Mouse (Mus musculus): ENCODE data around the gene Slc35g1. TPM values are rescaled to one million over a fixed set of nuclear protein-coding genes. Genes with fewer than 3 reads are reported as not detected.
"Not testable (repeated sequence)": the region's sequence is repeated elsewhere in the genome, so short reads cannot be mapped to it uniquely, and the experiment has no call there.

The Slc35g1 gene
- 10 to 100 TPM; 19.6 to 37.8 (median 29.9) TPM for total RNA-seq (2022)

DNA sequence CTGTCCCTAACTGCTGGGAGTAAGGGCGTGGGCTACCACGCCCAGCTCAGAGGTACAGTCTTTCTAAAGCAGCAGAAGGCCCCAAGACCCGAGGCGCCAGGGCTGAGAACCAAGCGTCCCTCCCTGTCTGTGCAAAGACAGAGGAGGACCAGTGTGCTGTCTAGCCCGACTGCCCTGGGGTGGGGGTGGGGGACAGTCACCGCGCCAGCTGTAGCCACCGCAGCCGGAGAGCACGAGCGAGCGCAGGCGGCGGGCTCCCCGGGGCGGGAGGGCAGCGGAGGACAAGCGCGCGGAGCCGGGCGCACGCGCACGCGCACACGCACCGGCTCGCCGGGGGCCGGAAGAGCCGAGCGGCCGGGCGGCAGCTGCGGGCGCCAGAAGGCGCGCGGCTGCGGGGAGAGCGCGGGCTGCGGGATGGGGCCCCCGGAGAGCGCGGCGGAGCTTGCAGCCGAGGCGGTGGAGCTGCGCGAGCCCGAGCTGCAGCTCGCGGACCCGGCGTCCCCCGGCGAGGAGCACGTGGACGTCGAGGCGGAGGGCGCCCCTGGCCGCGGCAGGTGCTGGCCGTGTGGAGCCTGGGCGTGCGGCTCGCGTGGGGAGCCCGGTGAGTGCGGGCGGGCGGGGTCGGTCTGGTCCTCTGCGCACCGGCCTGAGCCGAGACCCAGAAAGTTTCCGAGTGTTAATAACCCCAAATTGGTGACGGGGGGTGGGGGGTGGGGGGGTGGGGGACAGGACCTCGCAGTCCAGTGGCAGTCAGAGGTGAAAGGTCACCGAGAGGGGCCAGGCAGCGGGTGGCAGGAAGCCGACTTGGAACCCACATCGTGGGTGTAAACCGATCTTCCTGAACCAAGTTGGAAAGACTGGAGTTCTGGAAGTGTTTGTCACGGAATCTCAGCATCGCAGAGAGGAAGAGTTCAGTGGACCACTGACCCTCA lies at the start of gene Slc35g1:
Slc35g1 (plus strand) TSS at position 280 of the 932 bp plus-strand sequence.
- peak; percentile 25 for DNase-seq

DNA sequence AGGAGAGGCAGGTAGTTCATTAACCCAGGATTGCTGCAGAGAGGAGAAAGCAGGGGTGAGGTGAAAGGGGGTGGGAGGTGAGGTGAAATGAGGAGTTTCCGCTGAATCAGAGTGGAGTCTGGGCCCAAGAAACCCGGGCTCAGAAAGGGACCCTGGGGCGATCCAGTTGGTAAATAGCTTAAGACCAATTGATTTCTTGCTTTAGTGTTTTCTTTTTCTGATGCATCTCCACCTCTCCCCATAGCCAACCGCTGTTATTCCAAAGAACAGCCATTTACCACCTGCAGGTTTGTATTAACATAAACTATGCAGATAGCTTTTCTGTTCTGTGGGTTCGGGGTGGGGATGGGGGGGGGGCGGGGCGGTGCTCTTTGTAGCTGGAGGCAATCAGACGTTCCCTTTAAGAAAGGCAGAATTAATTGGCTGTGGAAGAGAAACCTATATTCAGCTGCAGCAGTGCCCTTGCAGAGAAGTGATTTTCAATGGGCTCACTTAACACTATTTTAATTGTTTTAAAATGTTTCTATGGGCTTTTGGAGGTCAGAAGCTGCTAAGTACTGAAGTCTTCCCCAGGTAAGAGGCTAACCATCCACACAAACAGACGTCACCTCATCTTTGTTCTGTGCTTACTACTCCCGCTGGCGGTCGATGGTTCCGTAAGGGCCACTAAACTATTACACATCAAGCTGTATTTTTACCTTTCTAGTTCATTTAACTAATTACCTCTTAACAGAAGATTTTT lies 47.3 kb upstream of the Slc35g1 start:
- no peak for DNase-seq

DNA sequence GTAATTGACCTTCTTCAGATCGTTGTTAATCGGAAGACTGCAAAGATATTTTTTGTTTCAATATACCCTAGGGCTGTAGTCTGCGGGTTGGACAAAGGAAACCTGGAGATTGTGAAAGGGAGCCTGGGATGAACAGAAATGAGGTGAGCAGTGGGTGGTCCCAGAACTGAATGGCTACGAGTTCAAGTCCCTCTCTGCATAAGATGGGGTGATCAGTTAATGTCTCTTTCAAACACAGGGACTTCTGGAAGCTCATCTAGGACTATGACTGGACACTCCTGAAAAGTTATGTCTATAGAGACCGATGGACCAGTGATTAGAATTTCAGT lies 46.8 kb upstream of the Slc35g1 start:
- DNase-seq = no peak

DNA sequence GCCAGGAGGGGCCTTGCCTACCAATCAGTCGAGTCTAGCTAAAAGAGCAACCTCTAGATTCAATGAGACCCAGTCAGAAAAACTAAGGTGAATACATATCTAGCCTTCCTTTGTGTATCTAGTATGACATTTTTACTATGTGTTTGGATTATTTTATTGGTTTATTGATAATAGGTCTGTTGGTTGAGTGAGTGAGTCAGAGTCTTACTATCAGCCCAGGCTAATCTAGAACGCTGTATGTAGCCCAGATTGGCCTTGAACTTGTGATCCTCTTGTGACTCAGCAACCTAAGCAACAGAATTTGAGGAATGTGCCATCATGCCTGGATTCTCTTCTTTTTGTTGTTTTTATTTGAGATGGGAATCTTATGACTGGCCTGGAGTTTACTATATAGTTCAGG lies 44.6 kb upstream of the Slc35g1 start:
- no peak for DNase-seq

DNA sequence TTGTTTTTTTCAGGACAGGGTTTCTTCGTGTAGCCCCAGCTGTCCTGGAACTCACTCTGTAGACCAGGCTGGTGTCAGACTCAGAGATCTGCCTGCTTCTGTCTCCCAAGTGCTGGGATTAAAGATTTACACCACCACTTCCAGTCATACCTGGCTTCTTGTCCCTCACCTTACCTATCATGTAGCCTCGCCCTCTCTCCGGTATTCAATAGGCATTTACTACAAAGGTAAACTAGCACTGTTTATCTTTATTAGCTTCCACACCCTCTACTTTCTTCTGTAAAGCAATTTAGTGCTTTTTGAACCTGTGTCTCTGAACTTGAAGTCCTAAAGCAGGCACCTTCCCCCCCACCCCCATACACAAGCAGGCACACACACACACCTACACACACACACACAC lies 44.1 kb upstream of the Slc35g1 start:
- DNase-seq = no peak

DNA sequence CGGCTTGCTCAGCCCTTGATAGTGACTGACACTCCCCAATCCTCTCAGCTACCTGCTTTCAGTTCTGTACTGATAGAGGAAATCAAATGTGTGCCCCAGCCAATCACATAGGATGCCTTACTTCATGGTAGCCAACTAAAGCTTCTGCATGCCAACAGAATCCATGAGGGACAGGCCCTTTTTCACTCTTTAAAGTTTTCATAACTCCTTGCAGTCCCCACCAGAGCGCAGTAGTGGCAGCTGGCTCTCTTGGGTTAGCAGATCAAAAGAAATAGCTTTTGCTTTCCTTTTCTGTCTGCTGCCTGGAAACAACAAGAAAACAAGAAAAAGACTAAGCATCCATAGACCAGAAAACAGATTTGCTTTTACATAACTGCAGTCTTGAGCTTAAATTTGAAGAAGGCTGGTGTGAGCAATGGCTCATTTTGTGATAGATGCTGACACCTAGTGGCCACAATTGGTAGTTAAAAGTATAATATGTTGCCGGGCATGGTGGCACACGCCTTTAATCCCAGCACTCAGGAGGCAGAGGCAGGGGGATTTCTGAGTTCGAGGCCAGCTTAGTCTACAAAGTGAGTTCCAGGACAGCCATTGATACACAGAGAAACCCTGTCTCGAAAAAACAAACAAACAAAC lies 43.2 kb upstream of the Slc35g1 start:
- no peak for DNase-seq

DNA sequence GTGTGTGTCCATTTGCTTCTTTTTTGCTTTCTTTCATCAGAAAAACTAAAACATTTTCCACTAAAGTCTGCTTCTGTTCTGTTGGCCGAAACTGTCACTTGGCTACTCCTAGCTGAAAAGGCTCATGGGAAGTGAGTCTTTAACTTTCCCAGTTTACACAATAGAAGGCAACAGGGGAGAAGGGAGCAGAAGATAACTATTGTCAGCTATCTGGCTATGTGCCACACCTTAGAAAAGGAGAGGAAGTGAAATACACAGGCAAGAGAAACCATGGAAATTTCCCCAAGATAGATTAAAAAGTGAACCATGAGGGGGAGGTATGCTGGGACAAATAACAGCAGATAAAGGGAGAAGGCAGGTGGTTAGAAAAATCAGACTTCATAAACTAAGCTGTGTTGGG lies 41.5 kb upstream of the Slc35g1 start:
- DNase-seq = no peak

DNA sequence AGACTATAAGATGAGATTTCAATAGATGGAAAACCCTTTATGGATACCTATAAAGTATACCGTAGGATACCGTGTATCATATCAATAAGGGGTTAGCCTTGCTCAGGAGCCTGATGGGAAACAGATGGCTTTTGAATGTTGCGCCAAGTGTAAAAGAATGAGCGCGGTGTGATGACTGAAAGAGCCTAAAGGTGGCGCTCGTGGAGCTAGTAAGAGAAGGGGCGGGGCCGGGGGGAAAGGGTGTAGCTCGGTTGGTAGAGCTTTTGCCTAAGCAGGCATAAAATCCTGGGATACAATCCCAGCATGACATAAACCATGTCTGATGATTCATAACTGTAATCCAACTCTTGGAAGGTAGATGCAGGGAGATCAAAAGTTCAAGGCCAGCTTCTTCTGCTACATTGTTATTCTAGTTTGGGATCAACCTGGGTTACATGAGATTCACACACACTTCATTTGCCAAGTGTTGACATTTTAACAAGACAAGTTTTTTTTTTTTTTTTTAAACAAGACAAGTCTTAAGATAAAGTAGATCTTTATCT lies 40.9 kb upstream of the Slc35g1 start:
- DNase-seq = no peak

DNA sequence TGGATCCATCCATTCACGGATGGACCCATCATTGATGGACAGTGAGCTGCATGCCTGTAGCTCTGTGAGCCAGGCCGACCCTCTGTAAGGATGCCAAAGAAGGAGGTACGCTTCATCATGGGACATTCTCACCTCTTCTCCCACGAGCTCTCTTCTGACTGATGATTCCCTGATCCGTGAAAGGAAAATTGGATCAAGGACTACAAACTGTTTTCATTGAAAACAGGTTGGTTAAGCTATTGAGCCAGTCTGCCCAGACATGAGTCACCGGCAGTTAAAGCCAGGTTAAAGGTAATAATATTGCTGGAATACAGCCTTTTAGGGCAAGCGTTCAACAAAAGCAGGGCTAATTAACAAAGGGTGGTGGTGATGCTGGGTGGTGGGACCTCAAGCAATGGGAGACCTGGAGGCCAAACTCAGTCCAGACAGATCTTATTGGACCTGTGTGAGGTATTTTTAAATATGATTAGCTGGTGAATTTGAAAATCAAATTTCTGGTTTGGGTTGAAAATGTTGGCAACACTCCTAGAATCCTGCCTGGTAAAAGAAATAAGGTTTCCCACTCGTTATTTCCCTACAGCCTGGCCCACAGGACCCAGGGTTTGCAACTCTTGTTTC lies 39.5 kb upstream of the Slc35g1 start:
- DNase-seq = no peak

DNA sequence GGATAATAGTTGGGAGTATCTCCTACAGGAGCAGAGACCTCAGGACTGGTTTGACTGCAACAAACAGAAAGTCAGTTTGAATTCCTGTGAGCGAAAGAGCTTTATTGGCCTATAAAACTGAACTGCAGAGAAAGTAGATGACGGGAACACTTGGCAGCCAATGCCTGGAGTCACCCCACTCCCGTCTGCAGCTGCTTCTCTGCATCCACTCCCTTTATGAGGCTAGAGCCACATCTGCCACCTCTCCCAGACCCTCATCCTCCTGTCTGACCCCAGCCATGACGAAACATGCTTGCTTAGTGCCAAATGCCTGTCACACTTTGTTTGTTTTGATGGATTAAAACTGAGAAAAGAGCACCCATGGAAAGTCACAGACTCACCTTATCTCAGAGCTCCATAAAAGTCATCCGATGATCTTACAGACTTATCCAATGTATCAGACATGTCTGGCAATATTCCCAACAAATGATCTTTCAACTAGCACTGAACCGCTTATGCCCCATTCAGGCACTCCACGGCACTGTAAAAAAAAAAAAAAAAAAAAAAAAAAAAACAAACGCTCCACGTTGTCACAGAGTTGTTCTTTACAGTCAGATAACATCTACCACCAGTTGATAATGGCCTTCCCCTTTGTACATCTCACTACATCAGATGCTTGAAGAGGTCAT lies 37.7 kb upstream of the Slc35g1 start:
- DNase-seq = no peak

DNA sequence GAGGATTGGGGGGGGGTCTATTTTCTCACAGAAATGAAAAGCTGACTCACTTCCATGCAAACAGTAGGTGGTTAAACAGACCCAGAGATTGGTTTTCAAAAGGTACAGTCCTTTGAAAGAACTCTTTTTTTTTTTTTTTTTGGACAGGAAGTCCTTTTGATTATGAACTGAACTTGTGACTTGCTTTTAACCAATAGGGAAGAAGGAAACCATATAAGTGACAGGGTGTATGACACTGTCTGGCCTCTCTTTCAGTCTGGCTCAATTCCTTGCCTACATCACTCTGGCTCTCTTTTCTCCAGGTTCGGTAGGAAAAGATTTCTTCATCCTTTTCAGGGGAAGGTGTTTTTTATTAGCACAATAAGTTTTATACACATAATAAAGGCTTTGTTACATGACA lies 36.5 kb upstream of the Slc35g1 start:
- no peak for DNase-seq

DNA sequence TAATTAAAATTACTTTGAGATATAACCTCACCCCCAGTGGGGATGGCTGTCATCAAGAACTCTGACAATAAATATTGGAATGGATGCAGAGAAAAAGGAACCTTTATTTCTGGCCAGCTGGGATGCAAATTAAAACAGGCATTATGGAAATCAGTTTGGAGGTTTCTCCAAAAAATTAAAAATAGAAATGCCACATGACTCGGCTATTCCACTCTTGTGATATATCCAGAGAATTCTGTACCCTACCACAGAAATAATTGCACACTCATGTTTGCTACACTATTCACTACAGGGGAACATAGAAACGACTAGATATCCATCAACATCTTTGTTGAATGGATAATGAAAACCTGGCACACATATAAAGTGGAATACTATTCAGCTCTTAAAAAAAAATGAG lies 33.9 kb upstream of the Slc35g1 start:
- no peak for DNase-seq

DNA sequence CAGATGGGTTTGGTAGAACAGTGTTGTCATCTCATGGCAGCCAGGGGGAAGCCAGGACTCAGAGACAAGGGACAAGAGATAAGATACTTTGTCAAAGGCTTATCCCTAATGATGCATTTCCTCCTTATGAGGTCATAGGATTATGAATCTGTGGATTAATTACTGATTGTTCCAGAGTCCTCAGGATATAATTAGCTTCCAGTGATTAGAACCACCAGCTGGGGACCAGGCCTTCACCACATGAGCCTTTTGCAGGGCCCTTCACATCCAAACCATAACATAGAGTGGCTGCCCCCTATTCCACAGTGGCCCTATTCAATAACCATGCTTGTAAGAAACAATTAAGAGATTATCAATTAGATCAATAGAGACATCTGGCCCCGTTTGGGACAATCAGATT lies 32.4 kb upstream of the Slc35g1 start:
- DNase-seq = no peak

DNA sequence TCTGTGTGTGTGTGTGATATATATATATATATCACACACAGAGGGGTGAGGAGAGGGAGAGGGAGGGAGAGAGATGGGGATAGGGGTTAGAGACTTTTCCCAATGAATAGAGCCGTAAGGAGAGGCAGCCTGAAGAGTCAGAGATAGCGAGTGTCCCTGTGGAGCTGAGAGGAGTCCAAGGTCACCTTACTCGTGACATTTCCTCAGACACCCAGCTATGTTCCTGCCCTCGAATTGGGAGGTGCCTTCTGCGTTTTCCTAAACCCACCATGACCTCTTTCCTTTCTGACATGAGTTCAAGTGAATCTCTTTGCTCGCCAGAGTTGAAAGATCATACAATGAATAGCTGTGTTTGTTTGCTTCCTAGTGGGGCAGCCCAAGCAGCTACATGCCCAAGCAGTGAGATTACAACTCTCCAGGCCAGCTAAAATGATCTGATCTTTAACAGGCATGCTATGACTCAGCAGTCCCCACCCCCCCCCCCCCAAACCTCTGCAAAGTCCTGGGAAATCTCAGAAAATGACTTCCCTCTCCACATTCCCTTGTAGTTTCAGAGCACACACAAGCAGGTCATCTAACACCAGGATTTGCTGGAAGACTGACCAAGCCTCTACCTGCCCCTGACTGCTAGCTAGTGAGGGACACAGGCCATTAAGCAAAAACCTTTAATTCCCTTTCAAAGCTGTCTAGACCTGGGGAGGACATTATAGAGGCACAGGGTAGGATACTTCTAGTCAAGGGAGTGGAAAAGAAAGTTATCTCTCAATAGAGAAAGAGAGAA lies 31.7 kb upstream of the Slc35g1 start:
- DNase-seq = no peak

DNA sequence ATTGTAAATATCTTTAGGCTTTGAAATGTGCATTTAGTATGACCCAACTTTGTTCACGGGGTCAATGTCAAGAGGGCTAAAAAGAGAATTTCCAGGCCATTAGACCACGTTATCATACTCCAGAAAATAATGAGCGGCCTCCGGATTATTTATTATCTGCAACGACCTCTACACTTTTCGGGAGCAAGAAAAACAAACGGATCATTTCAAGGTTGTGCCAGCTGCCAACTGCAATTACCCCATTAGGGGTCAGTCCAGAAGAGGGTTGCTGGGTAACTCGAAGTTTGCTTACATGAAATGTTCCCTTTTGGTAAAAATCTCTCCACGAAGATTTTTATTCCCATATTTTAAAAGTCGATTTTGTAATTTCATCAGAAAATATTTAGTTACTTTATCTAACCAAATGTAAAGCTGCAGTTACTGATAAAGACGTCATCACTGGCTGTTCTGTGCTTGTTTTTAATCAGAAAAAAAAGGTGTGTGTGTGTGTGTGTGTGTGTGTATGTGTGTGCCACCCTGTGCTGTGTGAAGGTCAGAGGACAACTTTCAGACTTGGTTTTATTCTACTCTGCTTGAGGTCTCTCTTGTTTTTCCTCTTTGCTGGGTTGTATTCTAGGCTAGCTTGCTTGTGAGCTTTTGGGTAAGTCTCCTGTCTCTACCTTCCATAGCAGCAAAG lies 30.7 kb upstream of the Slc35g1 start:
- peak; percentile 57 for DNase-seq

DNA sequence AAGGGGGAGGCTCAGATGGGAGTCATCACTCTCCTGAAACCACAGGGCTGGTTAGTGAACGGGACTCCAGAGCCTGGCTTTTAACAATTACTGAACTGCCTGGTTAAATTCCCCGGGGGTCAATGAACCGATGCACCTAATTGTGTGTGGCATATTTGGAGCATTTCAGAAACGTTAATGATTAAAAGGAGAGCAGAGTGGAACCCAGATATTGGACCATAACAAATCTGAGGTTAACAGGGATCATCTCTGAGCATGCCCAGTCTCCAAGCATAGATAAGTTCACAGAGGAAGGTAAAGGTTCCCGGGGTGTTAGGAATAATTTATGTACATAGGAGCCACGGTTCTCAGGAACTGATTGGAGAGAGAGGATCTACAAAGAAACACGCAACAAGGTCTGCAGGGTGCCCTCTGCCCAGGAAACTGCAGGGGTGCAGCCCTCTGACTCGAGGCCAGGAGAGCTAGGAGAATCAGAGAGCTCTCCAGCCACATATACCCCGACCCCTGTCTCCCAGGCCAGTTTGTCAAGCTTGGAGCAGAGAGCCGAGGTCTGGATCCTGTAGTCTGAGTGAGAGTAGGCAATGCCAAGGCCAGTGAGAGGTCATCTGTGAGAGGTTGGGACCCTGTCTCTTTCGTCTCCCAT lies 23.2 kb upstream of the Slc35g1 start:
- no peak for DNase-seq

DNA sequence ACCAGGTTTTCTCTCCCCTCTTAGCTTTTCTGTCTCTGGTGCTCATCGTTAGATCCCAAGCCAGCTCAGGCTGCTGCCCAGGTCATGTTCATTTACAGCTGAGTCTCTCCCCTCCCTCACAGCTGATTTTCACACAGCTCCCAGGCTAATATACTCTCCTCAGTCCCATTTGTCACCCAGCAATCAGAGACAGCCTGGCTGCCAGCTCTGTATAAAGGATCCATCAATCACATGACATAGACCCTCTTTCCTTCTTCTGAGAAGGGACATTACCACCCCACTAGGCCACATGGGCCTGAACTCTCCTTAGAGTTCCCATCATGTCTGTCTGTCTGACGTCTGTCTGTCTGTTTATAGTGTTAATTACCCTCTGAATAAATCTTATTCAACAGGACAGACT lies 22.4 kb upstream of the Slc35g1 start:
- DNase-seq = no peak

DNA sequence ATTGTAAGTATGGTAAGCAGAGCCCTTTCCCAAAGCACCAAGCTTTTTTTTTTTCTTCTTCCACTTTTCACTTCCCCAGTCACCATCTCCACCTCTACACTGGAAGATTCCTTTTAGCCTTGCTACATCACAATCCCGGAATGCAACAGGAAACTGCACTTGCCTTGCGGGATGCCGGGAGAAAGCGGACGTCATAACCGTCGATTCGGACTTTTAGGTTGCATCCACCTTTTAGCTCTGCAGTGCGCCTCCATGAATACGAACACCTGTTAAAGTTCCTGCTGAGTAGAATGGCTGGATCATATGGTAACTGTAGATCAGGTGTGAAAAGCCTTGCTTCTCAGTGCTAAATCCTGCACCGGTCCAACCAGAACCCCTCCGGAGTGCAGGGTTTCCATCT lies 12.0 kb upstream of the Slc35g1 start:
- DNase-seq = no peak

DNA sequence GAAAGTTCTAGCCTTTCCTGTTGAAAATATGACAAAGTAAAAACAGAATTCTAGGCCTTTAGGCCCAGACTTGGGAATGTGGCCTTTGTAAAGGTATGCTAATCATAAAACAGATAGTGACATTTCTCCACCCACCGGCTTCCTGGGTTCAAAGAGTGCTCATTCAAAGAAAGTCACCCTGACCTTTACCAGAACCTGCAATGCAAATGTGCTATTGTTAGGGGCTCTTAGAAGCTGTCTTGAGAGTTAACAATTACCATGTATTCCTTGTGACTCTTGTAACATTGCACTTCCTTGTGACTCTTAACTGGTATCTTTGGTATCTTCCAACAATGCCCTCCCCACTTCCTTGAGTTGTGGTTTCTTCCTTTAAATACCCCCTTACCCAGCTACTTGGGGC lies 8.8 kb upstream of the Slc35g1 start:
- not testable (repeated sequence) for DNase-seq

DNA sequence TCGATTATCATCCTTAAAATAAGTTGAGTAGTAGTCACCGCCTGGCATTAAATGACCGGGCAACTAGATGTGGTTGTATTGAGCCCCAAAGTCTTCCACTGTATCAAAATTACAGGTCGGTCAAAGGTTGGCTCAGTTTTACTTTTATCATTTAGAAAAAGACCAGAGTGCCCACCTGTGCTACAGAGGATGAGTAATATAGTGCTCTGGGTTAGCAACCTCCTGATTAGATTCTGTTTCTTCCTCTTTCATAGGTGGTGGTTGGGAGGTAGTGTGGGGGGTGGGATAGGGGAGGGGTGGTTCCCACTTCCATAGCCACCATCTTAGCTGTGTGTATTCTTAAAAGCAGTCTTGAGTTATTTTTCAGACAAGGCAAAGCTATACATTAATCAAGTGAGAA lies 7.9 kb upstream of the Slc35g1 start:
- no peak for DNase-seq

Data from adrenal gland, adult 8-10 months (tissue).